Mouse (Mus musculus): ENCODE results near the gene Pgm2.
A peak's percentile ranks its signal among the peaks of the same experiment; 100 is the strongest.

The Pgm2 gene

GRCm38 (mm10) chr5:64092748-64093292, at the start of gene Pgm2:
Gene Pgm2 (plus strand): TSS chr5:64092950.
- DNase-seq = peak; percentile 70 to 81

DNA sequence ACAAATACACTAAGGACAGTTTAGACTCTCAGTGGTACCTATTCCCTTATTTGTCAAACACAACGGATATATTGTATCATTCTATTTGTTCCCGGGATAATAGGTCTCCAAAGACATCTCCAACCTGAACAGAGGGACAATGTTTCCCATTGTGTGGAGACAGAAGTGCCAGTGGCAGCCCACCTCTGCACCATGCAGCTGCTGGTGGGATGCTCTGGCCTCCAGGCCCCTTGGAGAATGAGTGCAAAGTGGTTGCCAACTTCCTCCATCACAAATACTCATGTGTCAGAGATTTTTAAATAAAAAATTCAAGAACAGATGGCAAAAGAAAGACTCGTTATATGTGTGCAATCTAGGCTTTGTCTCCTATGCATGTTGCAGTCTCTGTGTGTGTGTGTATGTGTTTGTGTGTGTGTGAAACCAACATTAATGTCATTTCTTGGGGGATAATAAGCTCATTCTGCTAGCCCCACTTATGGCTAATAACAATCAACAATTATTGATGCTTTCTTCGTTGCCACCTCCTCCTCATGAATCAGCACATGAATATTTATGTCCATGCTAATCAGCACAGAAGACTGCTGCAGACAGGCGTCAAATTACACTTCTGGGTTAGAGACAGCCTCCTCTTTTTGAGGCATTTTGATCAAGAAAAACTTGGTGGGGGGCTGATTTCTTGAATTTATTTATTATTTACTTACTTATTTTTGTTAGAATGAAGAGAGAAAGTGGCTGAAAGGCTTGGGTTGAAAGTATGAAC, 48.9 kb upstream of the Pgm2 start:
- no peak for DNase-seq

GRCm38 (mm10) chr5:64044790-64045189, 48.0 kb upstream of the Pgm2 start:
- DNase-seq = peak; percentile 12 to 28

DNA sequence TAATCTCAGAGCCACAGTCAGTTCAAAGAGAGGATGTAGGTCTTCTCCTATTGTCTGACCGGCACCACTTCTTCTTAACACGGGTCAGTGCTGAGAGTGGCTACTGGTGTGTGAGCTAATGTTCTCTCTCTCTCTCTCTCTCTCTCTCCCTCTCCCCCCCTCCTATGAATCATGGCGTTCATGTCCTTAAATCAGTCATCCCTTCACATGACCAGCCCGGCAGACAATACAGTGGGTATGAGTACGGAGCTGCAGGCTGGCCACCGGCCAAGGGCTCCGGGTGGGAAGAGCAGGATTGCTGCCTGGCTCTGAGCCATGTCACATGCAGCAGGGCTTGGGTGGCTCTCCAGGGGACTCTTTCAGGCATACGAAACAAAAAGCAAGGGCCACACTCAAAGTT, 47.2 kb upstream of the Pgm2 start:
- DNase-seq = no peak

GRCm38 (mm10) chr5:64046995-64047394, 45.8 kb upstream of the Pgm2 start:
- no peak for DNase-seq

GRCm38 (mm10) chr5:64047921-64048320, 44.8 kb upstream of the Pgm2 start:
- no peak for DNase-seq

DNA sequence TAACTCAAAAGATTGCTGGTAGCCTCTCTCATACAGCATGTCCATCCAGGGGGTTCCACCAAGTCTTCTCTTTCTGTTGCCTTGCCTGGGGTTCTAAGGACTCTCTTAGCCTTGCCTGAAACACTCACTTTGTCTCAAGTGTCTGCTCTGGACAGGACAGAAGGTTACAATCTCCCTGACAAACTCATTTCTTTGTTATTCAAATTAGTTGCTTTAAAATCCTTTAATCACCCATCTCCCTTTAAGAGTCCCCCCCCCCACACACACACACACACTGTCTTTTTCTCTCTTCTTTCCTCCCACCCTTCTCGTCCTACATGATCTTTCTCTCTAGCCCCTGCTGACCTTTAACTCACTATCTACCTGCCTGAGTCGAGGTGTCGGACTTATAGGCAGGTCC, 44.1 kb upstream of the Pgm2 start:
- DNase-seq = no peak

- DNase-seq = no peak
Observed at GRCm38 (mm10) chr5:64049256-64049655, 43.5 kb upstream of the Pgm2 start.

GRCm38 (mm10) chr5:64053010-64053409, 39.7 kb upstream of the Pgm2 start:
- DNase-seq = no peak

DNA sequence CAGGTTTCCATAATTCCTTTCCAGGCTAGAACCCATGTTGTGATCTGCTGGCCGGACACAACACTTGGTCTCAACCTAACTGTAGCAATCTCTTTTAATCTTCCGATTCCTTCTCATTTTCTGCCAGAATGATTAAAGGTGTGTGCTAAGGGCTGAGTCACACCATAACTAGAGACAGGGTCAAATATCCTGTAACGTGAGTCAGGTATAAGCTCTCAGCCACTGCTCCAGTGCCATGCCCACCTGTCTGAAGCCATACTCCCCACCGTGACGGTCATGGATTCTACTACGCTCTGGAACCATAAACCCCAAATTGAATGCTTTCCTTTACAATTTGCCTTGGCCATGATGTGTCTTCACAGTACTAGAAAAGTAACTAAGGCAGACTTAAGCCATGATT, 36.5 kb upstream of the Pgm2 start:
- DNase-seq = no peak

- no peak for DNase-seq
Observed at GRCm38 (mm10) chr5:64060881-64061280, 31.9 kb upstream of the Pgm2 start.

- DNase-seq = no peak
Observed at GRCm38 (mm10) chr5:64061643-64062042, 31.1 kb upstream of the Pgm2 start.

GRCm38 (mm10) chr5:64062882-64063621, 29.7 kb upstream of the Pgm2 start:
- no peak for DNase-seq

- DNase-seq = no peak
Observed at GRCm38 (mm10) chr5:64063622-64064355, 29.0 kb upstream of the Pgm2 start.

GRCm38 (mm10) chr5:64064401-64064800, 28.3 kb upstream of the Pgm2 start:
- no peak for DNase-seq

- DNase-seq = no peak
Observed at GRCm38 (mm10) chr5:64065497-64066046, 27.2 kb upstream of the Pgm2 start.

- DNase-seq = no peak
Observed at GRCm38 (mm10) chr5:64066159-64066558, 26.6 kb upstream of the Pgm2 start.

GRCm38 (mm10) chr5:64067576-64067975, 25.2 kb upstream of the Pgm2 start:
- DNase-seq = no peak

- DNase-seq = peak; percentile 46 to 59
Observed at GRCm38 (mm10) chr5:64070081-64070673, 22.6 kb upstream of the Pgm2 start.

- DNase-seq = no peak
Observed at GRCm38 (mm10) chr5:64070742-64071476, 21.8 kb upstream of the Pgm2 start.

DNA sequence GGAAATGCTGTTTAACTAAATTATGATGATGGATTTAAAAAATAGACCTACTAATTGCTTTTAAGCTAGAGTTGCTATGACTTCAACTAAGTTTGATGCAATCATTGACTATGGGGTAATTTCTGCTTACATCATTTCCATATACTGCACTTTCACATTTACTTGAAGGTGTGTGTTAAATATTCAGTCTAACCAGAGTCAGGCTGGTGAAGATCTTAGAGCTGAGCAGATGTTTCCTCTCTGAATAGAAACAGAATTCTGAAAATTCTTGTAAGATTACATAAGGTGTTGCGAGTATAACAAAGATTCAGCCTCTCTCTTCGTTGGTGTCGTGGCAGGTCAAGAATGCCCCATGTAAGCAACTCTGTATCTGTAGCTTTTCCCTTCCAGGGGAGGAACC, 18.3 kb upstream of the Pgm2 start:
- DNase-seq = no peak

- DNase-seq = peak in 1 of 2 experiments; percentile 47
Observed at GRCm38 (mm10) chr5:64075506-64075905, 17.2 kb upstream of the Pgm2 start.

All from spleen, adult 18-20 months (tissue).